Mouse (Mus musculus): ENCODE data around the gene Xrcc3. TPM values are rescaled to one million over a fixed set of nuclear protein-coding genes. Genes with fewer than 3 reads are reported as not detected.
A peak's percentile ranks its signal among the peaks of the same experiment; 100 is the strongest.

Gene Xrcc3
- total RNA-seq (2021): 1 to 10 TPM; 1.9 to 2.2 TPM

GRCm38 (mm10) chr12:111813766-111814617 is at the start of gene Xrcc3, which contains the start of gene Zfyve21:
Gene Xrcc3, minus strand, starts transcription at chr12:111813873.
Gene Zfyve21, plus strand, starts transcription at chr12:111814170.
- intact Hi-C loops (cut with DNase I): loop anchor here (5.0 kb wide), 1 partner anchor 57 kb away; the partner anchor contains the start of gene Klc1

GRCm38 (mm10) chr12:111855448-111855847 is 41.8 kb upstream of the Xrcc3 start:
- DNase-seq (ENCODE audit: low spot score): no peak
- intact Hi-C loops (cut with DNase I): no loop called here

More at GRCm38 (mm10) chr12:111813766-111814617, at the start of gene Xrcc3, which contains the start of gene Zfyve21:
- peak; percentile 99 for DNase-seq (ENCODE audit: low spot score)

- DNase-seq (ENCODE audit: low spot score): no peak
- intact Hi-C loops (cut with DNase I): no loop called here
These were observed 39.9 kb upstream of the Xrcc3 start for GRCm38 (mm10) chr12:111853546-111853945.

- peak; percentile 34 for DNase-seq (ENCODE audit: low spot score)
- intact Hi-C loops (cut with DNase I): no loop called here
These were observed 39.4 kb upstream of the Xrcc3 start for GRCm38 (mm10) chr12:111853011-111853436.

GRCm38 (mm10) chr12:111851745-111852144 is 38.1 kb upstream of the Xrcc3 start:
- intact Hi-C loops (cut with DNase I): no loop called here
- no peak for DNase-seq (ENCODE audit: low spot score)

GRCm38 (mm10) chr12:111851235-111851634 is 37.6 kb upstream of the Xrcc3 start:
- DNase-seq (ENCODE audit: low spot score): no peak
- intact Hi-C loops (cut with DNase I): no loop called here

- intact Hi-C loops (cut with DNase I): no loop called here
- no peak for DNase-seq (ENCODE audit: low spot score)
These were observed 34.7 kb upstream of the Xrcc3 start for GRCm38 (mm10) chr12:111848300-111848798.

- DNase-seq (ENCODE audit: low spot score): no peak
- intact Hi-C loops (cut with DNase I): no loop called here
These were observed 33.1 kb upstream of the Xrcc3 start for GRCm38 (mm10) chr12:111846815-111847214.

GRCm38 (mm10) chr12:111845953-111846352 is 32.3 kb upstream of the Xrcc3 start:
- intact Hi-C loops (cut with DNase I): no loop called here
- no peak for DNase-seq (ENCODE audit: low spot score)

GRCm38 (mm10) chr12:111843470-111843869 is 29.8 kb upstream of the Xrcc3 start:
- intact Hi-C loops (cut with DNase I): no loop called here
- no peak for DNase-seq (ENCODE audit: low spot score)

- no peak for DNase-seq (ENCODE audit: low spot score)
- intact Hi-C loops (cut with DNase I): no loop called here
These were observed 29.1 kb upstream of the Xrcc3 start for GRCm38 (mm10) chr12:111842565-111843433.

- DNase-seq (ENCODE audit: low spot score): no peak
- intact Hi-C loops (cut with DNase I): no loop called here
These were observed 19.8 kb upstream of the Xrcc3 start for GRCm38 (mm10) chr12:111833457-111833856.

GRCm38 (mm10) chr12:111832643-111833042 is 19.0 kb upstream of the Xrcc3 start:
- intact Hi-C loops (cut with DNase I): no loop called here
- no peak for DNase-seq (ENCODE audit: low spot score)

- intact Hi-C loops (cut with DNase I): loop anchor here (1.0 kb wide), 1 partner anchor 35 kb away; no protein-coding TSS in a partner anchor
- no peak for DNase-seq (ENCODE audit: low spot score)
These were observed 16.7 kb upstream of the Xrcc3 start for GRCm38 (mm10) chr12:111830375-111830774.

- intact Hi-C loops (cut with DNase I): loop anchor here (1.0 to 5.0 kb wide), 2 partner anchors 35 to 48 kb away; no protein-coding TSS in a partner anchor
- DNase-seq (ENCODE audit: low spot score): no peak
These were observed 16.3 kb upstream of the Xrcc3 start for GRCm38 (mm10) chr12:111829954-111830353.

GRCm38 (mm10) chr12:111829447-111829846 is 15.8 kb upstream of the Xrcc3 start:
- intact Hi-C loops (cut with DNase I): loop anchor here (5.0 kb wide), 1 partner anchor 47 kb away; no protein-coding TSS in a partner anchor
- no peak for DNase-seq (ENCODE audit: low spot score)

GRCm38 (mm10) chr12:111827556-111827955 is 13.9 kb upstream of the Xrcc3 start:
- DNase-seq (ENCODE audit: low spot score): no peak
- intact Hi-C loops (cut with DNase I): loop anchor here (5.0 kb wide), 1 partner anchor 45 kb away; no protein-coding TSS in a partner anchor

- DNase-seq (ENCODE audit: low spot score): no peak
- intact Hi-C loops (cut with DNase I): no loop called here
These were observed 8.3 kb upstream of the Xrcc3 start for GRCm38 (mm10) chr12:111821931-111822330.

- DNase-seq (ENCODE audit: low spot score): no peak
- intact Hi-C loops (cut with DNase I): no loop called here
These were observed 7.0 kb upstream of the Xrcc3 start for GRCm38 (mm10) chr12:111820708-111821107.

GRCm38 (mm10) chr12:111819936-111820335 is 6.3 kb upstream of the Xrcc3 start:
- intact Hi-C loops (cut with DNase I): no loop called here
- no peak for DNase-seq (ENCODE audit: low spot score)
